Mouse (Mus musculus) kidney, embryonic 15.5 days (tissue): Measurements from ENCODE around the gene Whamm. TPM values are rescaled to one million over a fixed set of nuclear protein-coding genes. Genes with fewer than 3 reads are reported as not detected.

ENCODE experiments used
- ATAC-seq: fragments of 200-750 bp; cut with Nextera tagmentation; replicated peaks from 2 replicates; pipeline ENCODE4 v1.8.0; 2017; ENCODE audit warnings: moderate TSS enrichment; ENCODE audit not compliant: low FRiP score
- H3K27ac ChIP-seq: fragments of 300-500 bp; sonication (generic); 2 replicates; pipeline ENCODE4 v1.5.1; 2015; ENCODE audit warnings: mild to moderate bottlenecking, inconsistent platforms
- H3K27me3 ChIP-seq: fragments of 300-500 bp; sonication (generic); 2 replicates; pipeline ENCODE4 v1.6.1; 2015; ENCODE audit warnings: inconsistent platforms
- H3K36me3 ChIP-seq: fragments of 300-500 bp; sonication (generic); 2 replicates; pipeline ENCODE4 v1.6.1; 2015; ENCODE audit warnings: inconsistent platforms
- H3K4me1 ChIP-seq: fragments of 300-500 bp; sonication (generic); 2 replicates; pipeline ENCODE4 v1.6.1; 2015; ENCODE audit warnings: inconsistent platforms
- H3K4me2 ChIP-seq: fragments of 300-500 bp; sonication (generic); 2 replicates; pipeline ENCODE4 v1.6.1; 2015; ENCODE audit warnings: moderate library complexity, mild to moderate bottlenecking, inconsistent platforms
- H3K4me3 ChIP-seq: fragments of 300-500 bp; sonication (generic); replicated peaks from 2 replicates; pipeline ENCODE4 v1.5.1; 2015; ENCODE audit warnings: mild to moderate bottlenecking, inconsistent platforms
- H3K9ac ChIP-seq: fragments of 300-500 bp; sonication (generic); 2 replicates; pipeline ENCODE4 v1.6.1; 2015; ENCODE audit warnings: mild to moderate bottlenecking, inconsistent platforms
- H3K9me3 ChIP-seq: fragments of 300-500 bp; sonication (generic); replicated peaks from 2 replicates; pipeline ENCODE4 v1.6.1; 2016; ENCODE audit warnings: inconsistent platforms
- WGBS: fragments of 180-500 bp; shearing (Covaris S2); methylation state at CpG from one replicate; pipeline ENCODE4 v1.1.7; 2015; ENCODE audit warnings: mixed read lengths; 5-methylcytosine and 5-hydroxymethylcytosine counted together
- polyA plus RNA-seq: library from polyadenylated mRNA; unstranded; fragments of >200 nt; fragmentation: Nextera tagmentation; extraction: Ambion mirVana; gene quantifications from 2 replicates; pipeline ENCODE4 v1.2.1, GENCODE M21; 2015

Whamm gene
- polyA plus RNA-seq, 1 experiment from 2014 or later: 4.6 TPM

GRCm38 (mm10) chr7:81577872-81578271 lies 6.8 kb downstream of the Whamm start:
- H3K4me1 ChIP-seq: peaks cover 3% of the 10 kb centered on the region
- H3K27ac ChIP-seq: no peak overlapping the region
- no peaks in the 10 kb centered on the region for H3K27me3 ChIP-seq
- peaks cover 32% of the 10 kb centered on the region for H3K36me3 ChIP-seq
- no peak for ATAC-seq
- no peak overlapping the region for H3K9ac ChIP-seq
- no peaks in the 10 kb centered on the region for H3K9me3 ChIP-seq
- no peak overlapping the region for H3K4me3 ChIP-seq
- 92% methylated on average over 3 of the region's 3 CpGs for WGBS
- no peak overlapping the region for H3K4me2 ChIP-seq

- Histone ChIP-seq H3K9me3 (no peaks in the 10 kb centered on the region), H3K9ac (no peak overlapping the region), H3K27me3 (no peaks in the 10 kb centered on the region), H3K36me3 (peaks cover 32% of the 10 kb centered on the region), H3K4me2 (no peak overlapping the region), H3K4me3 (no peak overlapping the region), H3K27ac (no peak overlapping the region), H3K4me1 (no peaks in the 10 kb centered on the region)
- ATAC-seq: no peak
- 91% methylated on average over 7 of the region's 7 CpGs for WGBS
Observed at GRCm38 (mm10) chr7:81578413-81578812, 7.3 kb downstream of the Whamm start.

- no peak overlapping the region for H3K9ac ChIP-seq
- no peak overlapping the region for H3K27ac ChIP-seq
- no peaks in the 10 kb centered on the region for H3K27me3 ChIP-seq
- H3K4me1 ChIP-seq: no peaks in the 10 kb centered on the region
- no peaks in the 10 kb centered on the region for H3K9me3 ChIP-seq
- ATAC-seq: no peak
- WGBS: 96% methylated on average over 5 of the region's 5 CpGs
- no peak overlapping the region for H3K4me2 ChIP-seq
- H3K4me3 ChIP-seq: no peak overlapping the region
- H3K36me3 ChIP-seq: peaks cover 32% of the 10 kb centered on the region
Observed at GRCm38 (mm10) chr7:81579312-81579711, 8.2 kb downstream of the Whamm start.

- H3K27ac ChIP-seq: no peak overlapping the region
- no peaks in the 10 kb centered on the region for H3K27me3 ChIP-seq
- H3K36me3 ChIP-seq: peaks cover 44% of the 10 kb centered on the region
- no peaks in the 10 kb centered on the region for H3K9me3 ChIP-seq
- H3K4me3 ChIP-seq: no peak overlapping the region
- no peak for ATAC-seq
- H3K4me1 ChIP-seq: no peaks in the 10 kb centered on the region
- no peak overlapping the region for H3K9ac ChIP-seq
- no peak overlapping the region for H3K4me2 ChIP-seq
- WGBS: 67% methylated on average over 3 of the region's 3 CpGs
Observed at GRCm38 (mm10) chr7:81583512-81583911, 12.4 kb downstream of the Whamm start.

GRCm38 (mm10) chr7:81585326-81585725 lies 14.3 kb downstream of the Whamm start:
- Histone ChIP-seq H3K4me3 (no peak overlapping the region), H3K4me1 (no peaks in the 10 kb centered on the region), H3K36me3 (peaks cover 36% of the 10 kb centered on the region), H3K27me3 (no peaks in the 10 kb centered on the region), H3K9me3 (no peaks in the 10 kb centered on the region), H3K27ac (no peak overlapping the region), H3K4me2 (no peak overlapping the region), H3K9ac (no peak overlapping the region)
- WGBS: 88% methylated on average over 7 of the region's 7 CpGs
- no peak for ATAC-seq

- Histone ChIP-seq H3K4me3 (no peak overlapping the region), H3K27ac (no peak overlapping the region), H3K9me3 (no peaks in the 10 kb centered on the region), H3K4me1 (no peaks in the 10 kb centered on the region), H3K27me3 (no peaks in the 10 kb centered on the region), H3K36me3 (peaks cover 52% of the 10 kb centered on the region), H3K4me2 (no peak overlapping the region), H3K9ac (no peak overlapping the region)
- ATAC-seq: no peak
- 91% methylated on average over 4 of the region's 4 CpGs for WGBS
Observed at GRCm38 (mm10) chr7:81587238-81587637, 16.2 kb downstream of the Whamm start.

- Histone ChIP-seq H3K4me2 (no peak overlapping the region), H3K4me1 (no peaks in the 10 kb centered on the region), H3K27ac (no peak overlapping the region), H3K4me3 (no peak overlapping the region), H3K9ac (no peak overlapping the region), H3K27me3 (no peaks in the 10 kb centered on the region), H3K36me3 (peaks cover 73% of the 10 kb centered on the region), H3K9me3 (no peaks in the 10 kb centered on the region)
- 74% methylated on average over 9 of the region's 9 CpGs for WGBS
- no peak for ATAC-seq
Observed at GRCm38 (mm10) chr7:81592686-81593085, 21.6 kb downstream of the Whamm start.

GRCm38 (mm10) chr7:81593387-81593786 lies 22.3 kb downstream of the Whamm start:
- H3K27me3 ChIP-seq: no peaks in the 10 kb centered on the region
- no peak for ATAC-seq
- H3K36me3 ChIP-seq: peaks cover 78% of the 10 kb centered on the region

GRCm38 (mm10) chr7:81595056-81595455 lies 24.0 kb downstream of the Whamm start:
- WGBS: 88% methylated on average over 5 of the region's 5 CpGs
- no peaks in the 10 kb centered on the region for H3K9me3 ChIP-seq
- no peak overlapping the region for H3K4me3 ChIP-seq
- 0 out of 2 replicates have a peak, but pooled peaks cover 2% of the 10 kb centered on the region for H3K4me1 ChIP-seq
- H3K4me2 ChIP-seq: no peak overlapping the region
- H3K9ac ChIP-seq: no peak overlapping the region
- ATAC-seq: no peak
- no peaks in the 10 kb centered on the region for H3K27me3 ChIP-seq
- H3K36me3 ChIP-seq: peaks cover 72% of the 10 kb centered on the region
- no peak overlapping the region for H3K27ac ChIP-seq

More at GRCm38 (mm10) chr7:81593387-81593786, 22.3 kb downstream of the Whamm start:
- Histone ChIP-seq H3K4me2 (no peak overlapping the region), H3K9me3 (no peaks in the 10 kb centered on the region), H3K27ac (no peak overlapping the region), H3K4me3 (no peak overlapping the region), H3K4me1 (no peaks in the 10 kb centered on the region), H3K9ac (no peak overlapping the region)
- WGBS: 90% methylated on average over 8 of the region's 8 CpGs

- no peak for ATAC-seq
- Histone ChIP-seq H3K9me3 (no peaks in the 10 kb centered on the region), H3K4me2 (no peak overlapping the region), H3K4me1 (0 out of 2 replicates have a peak, but pooled peaks cover 5% of the 10 kb centered on the region), H3K27ac (no peak overlapping the region), H3K9ac (no peak overlapping the region), H3K4me3 (no peak overlapping the region), H3K27me3 (no peaks in the 10 kb centered on the region), H3K36me3 (peaks cover 67% of the 10 kb centered on the region)
- WGBS: 83% methylated on average over 6 of the region's 6 CpGs
Observed at GRCm38 (mm10) chr7:81596086-81596485, 25.0 kb downstream of the Whamm start.

GRCm38 (mm10) chr7:81597660-81598059 lies 26.6 kb downstream of the Whamm start:
- H3K4me2 ChIP-seq: no peak overlapping the region
- no peaks in the 10 kb centered on the region for H3K27me3 ChIP-seq
- H3K4me3 ChIP-seq: no peak overlapping the region
- 91% methylated on average over 1 of the region's 1 CpGs for WGBS
- peaks cover 51% of the 10 kb centered on the region for H3K36me3 ChIP-seq
- no peaks in the 10 kb centered on the region for H3K9me3 ChIP-seq
- no peak overlapping the region for H3K9ac ChIP-seq
- H3K4me1 ChIP-seq: 0 out of 2 replicates have a peak, but pooled peaks cover 5% of the 10 kb centered on the region
- H3K27ac ChIP-seq: no peak overlapping the region
- no peak for ATAC-seq

GRCm38 (mm10) chr7:81599379-81600280 lies 28.6 kb downstream of the Whamm start:
- H3K4me2 ChIP-seq: no peak overlapping the region
- H3K9me3 ChIP-seq: no peaks in the 10 kb centered on the region
- H3K4me1 ChIP-seq: 0 out of 2 replicates have a peak, but pooled peaks cover 5% of the 10 kb centered on the region
- 61% methylated on average over 8 of the region's 8 CpGs for WGBS
- no peak overlapping the region for H3K4me3 ChIP-seq
- H3K9ac ChIP-seq: no peak overlapping the region
- H3K27me3 ChIP-seq: no peaks in the 10 kb centered on the region
- ATAC-seq: no peak
- no peak overlapping the region for H3K27ac ChIP-seq
- H3K36me3 ChIP-seq: peaks cover 32% of the 10 kb centered on the region
